Mouse (Mus musculus) retina, adult 2 months (tissue): ENCODE data around the gene Sec16a.

ENCODE experiments used
- DNase-seq: peaks from one replicate; pipeline ENCODE4 v3.0.0-alpha.2; 2012; ENCODE audit warnings: low read depth, low spot score

The Sec16a gene

DNA sequence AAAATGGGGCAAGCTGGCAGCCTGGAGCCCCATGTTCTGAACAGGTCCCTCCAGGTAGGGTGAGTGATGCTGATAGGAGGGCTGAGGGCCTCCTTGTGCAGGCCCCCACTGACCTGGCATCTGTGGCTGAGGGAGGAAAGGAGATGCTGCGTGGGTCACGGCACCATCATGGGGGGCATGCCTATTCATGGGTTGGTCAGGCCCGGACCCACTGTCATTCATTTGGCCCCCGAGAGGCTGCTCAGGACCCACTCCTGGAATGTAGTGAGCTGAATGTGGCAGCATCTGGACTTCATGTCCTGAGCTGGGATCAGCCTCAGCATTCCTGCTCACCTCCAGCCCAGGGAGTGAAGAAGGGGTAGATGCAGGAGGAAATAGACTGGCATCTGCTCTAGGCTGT is 3.8 kb downstream of the Sec16a start:
- DNase-seq, result no peak

DNA sequence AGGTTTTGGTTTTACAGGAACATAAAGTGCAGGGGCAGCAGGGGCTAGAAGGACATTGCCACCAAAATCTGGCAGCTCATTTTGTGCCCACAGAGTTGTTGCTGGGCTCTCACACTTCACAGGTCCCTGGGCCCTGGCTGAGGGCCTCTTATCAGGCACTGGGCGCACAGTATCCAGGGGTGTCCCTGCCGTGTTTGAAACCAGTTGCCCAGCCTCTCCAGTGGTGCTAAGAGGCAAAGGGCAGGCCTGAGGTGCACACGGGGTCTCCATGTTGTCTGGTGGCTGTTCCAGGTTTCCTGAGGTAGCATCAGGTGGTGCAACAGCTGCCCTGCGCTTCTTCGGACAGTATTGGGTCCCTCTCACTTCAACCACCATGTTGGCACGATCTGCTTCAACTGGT is 5.3 kb downstream of the Sec16a start:
- no peak for DNase-seq

DNA sequence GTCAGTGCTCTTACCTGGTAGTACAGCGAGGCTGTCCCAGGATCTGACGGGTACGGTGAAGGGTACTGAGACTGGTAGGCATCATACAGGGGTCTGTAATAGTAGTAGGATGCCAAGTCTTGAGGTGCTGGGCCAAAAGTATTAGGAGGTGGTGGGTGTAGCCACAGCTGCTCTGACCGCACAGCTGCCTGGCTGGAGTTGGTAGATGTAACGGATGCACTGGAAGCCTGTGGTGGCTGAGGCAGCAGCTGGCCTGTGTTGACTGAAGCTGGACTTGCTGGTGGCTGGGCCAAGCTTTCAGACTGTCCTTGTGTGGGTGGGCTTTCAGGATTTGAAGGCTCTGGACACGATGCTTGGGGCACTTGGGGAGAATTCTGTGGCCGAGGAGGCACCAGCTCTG is 6.6 kb downstream of the Sec16a start:
- DNase-seq, result no peak

DNA sequence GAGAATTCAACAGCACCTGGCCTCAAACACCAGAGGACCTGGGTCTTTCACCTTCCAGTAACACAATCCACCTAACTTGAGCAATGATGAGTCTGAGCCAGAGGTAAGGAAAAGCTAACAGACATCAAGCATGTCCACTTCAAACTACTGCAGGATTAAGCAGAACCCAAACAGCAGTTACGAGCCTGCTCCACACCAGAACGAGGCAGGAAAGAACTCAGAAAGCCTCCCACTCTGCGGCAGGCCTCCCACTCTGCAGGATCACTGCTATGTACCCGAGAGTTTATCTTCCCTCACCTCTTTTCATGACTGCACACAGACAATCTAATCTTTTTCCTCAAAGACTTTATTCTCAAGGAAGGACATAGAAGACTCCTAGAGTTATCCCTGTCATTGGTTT is 7.8 kb downstream of the Sec16a start:
- DNase-seq, result no peak

DNA sequence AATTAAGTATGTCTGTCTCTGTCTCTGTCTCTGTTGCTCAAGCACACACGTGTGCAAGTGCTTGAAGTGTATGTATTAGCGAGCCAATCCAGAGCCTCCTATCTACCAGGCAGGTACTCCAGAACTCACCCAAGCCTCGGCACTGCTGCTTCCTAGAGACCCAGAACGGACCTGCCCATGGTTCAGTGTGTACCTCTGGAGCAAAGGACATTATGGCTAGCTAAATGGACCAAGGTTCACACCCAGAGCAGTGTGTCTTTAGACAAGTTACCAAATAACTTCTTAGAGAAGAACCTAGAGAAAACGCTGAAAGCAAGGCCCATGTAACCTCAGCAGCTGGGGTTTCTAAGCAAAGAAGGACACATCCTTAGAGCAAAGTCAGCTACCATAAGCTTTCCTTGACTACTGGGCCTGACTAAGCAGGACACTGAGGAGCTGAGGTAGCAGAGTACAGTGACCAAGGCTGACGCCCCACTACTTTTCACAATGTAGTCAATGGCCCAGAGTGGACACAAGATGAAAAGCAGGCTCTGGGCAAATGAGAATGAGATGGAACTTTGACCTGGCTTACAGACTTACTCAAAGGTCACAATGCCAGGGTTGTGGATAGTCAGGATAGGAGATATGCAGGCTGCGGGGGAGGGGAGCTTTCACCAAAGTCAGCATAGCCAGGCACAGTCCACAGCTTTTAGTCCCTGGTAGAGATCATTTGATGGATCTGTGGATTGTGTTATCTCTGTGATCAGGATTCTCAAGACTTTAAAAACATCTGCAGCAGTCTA is 10.0 kb downstream of the Sec16a start:
- DNase-seq, result no peak

DNA sequence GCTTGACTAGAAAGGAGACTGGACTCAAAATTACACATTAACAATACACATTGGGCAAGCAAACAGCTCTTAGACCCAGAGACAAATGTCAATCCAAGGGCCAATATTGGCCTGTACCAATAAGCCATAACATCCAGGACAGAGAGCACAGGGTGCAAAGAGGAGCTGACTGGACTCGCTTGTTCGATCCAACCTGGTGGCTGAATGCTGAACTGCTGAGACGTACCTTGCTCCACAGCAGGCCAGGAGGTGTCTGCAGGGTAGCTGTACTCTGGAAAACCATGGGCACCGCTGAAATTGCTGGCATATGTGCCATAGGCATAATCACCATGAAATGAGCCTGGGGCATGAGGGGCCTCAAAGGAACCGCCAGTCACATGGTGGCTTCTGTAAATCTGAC is 15.2 kb downstream of the Sec16a start:
- no peak for DNase-seq

DNA sequence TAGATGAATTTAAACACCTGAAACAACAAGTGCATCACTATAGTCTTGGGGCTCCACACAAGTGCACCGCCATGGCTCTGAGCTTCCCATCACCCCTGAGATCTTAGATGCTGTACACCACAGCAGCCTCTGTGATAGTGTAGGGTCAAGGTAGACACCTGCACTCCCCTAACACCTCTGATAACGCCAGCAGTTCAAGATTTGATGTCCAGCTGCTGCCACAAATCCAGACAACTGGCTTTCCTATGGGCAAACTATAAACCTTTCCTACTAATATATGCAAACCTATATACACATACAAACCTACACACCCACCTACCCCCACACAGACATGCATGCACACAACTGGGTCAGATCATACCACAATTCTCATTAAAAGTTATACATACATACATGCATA is 20.5 kb downstream of the Sec16a start:
- no peak for DNase-seq

DNA sequence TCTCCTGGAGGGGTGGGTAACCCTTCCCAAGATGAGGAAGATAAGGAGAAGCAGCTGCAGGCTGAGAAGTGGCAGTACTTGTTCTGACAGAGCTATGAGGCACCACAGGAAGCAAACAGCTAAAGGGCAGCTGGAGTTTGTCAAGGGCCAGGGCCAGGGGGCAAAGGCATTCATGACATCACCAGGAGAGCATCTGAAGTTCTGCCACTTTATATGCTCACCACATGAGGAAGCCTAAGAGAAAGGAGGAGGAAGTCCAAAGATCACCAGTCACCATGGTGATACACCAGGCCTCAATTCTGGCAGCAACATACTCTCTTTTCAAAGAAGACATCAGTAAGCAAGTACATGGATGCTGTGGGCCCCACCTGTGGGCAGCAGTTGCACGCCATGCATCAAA is 21.9 kb downstream of the Sec16a start:
- no peak for DNase-seq

DNA sequence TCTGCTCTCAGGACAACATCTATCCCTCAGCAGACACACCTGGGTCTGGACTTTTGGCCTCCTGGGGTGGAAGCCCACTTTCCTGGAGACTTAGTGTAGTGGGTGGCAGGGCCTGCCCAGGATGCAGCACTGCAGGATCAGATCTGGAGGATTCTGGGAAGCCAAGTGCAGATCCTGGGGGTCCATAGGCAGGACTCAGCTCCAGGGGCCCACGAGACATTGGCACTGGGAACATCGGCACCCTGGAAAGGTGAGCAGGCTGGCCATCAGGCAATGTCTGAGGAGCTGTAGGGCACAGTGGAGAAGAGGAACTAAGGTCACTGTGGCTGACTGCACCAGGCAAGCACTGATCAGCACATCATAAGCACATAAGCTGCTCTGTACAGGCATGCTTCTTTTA is 23.0 kb downstream of the Sec16a start:
- no peak for DNase-seq

DNA sequence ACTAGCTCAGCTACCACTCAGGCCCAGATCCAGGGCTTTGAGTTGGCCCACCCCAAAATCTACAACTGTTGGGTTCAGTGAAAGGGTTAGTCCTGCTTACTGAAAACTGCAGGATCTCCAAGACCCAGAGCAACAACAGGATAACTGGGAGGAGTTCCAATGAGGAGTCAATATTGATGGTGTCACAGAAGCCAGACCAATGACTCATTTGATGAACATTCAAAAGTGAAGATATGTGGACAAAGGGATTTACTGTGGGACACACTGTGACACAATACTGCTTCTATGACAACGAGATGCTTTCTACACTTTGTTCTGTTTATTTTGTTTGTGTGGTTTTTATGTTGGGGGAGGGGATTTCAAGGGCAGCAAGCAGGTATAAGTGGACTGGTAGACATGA is 26.9 kb downstream of the Sec16a start:
- DNase-seq, result no peak

DNA sequence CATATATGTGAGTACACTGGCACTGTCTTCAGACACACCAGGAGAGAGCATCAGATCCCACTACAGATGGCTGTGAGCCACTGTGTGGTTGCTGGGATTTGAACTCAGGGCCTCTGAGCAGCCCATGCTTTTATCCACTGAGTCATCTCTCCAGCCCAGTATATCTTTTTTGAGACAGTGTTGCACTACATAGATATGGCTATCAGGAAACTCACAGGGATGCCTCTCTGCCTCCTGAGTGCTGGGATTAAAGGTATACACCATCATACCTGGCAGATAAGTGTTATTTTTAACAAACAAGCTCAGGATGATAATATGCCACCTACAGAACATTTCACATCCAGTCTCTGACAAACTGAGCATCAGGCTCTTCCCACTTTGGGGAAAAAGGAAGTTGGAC is 27.9 kb downstream of the Sec16a start:
- DNase-seq, result no peak

DNA sequence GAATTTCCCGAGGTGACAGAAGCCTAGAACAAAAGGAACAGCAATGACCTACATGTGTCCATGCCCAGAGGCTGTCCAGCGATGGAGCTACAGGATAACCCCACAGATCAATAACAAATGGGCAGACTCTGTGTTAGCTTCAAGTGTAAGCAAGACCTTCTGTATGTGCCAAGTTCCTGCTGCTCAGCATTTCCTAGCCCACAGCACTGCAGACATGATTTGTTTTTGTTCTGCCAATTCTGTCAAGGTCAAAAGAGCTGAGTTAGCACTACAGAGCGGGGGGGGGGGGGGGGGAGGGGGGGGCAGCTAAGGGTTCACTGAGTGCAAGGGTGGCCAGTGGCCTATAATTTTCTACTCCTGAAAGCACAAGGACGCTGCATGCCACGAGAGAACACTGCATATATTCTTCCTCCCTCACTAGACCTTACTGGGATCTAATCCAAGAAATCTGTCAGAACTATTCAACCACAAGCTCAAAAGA is 34.0 kb downstream of the Sec16a start:
- no peak for DNase-seq

DNA sequence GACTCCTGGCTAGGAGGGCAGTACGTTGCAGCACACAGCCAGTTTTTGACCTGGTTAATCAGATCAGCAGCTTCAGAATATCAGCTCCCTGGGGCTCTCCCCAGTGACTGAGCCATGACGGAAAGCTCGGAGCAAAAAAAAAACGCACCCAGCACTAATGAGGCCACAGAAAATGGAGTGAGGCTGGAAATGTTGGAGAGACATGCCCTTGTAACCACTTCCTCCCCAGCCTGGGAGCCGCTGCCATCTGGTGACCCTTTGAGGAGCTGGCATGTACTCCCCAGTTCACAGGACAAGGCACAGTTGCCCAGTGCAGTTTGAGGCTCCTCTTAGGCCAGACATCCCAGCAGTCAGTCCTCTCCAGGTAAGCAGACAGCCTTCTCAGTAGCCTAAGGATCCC is 34.9 kb downstream of the Sec16a start:
- no peak for DNase-seq

DNA sequence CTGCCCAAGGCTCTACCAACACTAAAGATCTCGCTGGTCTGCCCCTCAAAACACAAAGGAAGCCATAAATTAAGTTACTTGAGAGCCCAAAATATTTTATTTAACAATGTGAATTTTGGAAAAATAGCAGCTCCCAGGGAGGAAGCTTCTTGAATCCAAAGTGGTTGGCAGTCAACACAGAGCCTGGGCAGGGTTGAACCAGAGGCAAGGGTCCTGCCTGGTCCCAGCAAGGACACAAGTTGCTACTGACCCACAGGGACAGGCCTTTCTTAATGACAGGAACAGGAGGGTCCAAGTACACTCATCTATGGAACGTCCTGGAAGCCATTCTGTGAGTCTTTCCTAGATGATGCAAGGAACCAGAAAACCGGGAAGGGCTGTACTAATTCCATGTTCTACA is 35.7 kb downstream of the Sec16a start:
- DNase-seq, result no peak

DNA sequence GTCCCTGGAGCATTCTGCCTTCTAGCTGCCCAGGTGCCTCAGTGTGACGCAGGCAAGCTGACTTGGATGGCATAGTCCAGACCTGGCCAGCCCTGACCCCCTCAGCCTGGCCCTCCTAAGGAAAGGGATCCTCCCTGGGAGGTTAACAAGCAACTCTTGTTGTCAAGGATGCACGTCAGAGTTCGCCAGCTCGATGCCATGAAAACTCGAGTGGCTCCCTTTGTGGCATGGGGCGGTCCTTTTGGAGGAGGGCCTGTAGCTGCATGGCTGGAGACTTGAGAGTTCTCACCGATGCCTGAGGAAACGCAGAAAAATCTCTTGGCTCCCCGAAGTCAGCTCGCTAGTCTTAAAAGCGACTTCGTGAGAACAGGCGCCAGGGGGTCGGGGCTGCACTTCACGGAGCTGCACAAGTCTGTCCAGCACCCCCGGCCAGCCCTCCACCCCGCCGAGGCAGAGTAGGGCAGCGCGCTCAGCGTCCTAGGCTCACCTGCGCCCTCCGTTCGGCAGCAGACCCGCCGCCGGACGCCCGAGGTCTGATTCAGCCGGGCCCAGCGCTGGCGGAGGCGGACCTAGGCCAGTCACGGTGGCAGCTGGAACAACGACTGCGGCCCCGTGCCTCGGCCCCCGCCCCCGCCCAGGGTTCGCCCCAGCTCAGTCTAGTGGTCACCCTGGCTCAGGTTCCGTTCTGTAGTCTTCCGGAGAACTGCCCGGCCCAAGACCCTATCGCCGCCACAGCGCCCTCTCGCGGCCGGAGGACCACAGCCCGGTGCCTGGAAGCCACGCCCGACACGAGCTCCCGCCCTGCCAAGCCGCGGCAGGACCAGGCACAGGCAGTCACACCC is 36.3 kb downstream of the Sec16a start, which contains the start of gene Inpp5e:
Gene Inpp5e, minus strand, starts transcription at position 689 of the 842 bp plus-strand sequence.
- DNase-seq, result peak; percentile 87

DNA sequence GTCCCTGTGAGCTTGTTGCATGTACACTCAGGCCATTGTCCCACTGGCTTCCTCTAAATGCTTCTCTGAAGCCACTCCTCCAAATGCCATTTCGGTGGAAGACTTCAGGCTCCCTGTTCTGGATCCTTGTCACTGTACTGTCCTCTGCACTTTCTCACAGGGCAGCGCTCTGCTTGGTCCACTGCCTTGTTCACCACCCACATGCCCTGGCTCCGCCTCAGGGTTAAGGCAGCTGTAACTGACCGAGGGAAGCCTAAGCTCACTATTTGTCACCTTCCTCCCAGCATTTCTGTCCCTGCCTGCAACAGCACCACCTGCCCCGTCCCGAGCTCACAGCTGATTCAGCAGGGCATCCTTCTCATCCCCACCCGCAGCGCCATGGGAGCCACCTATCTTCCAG is 41.7 kb downstream of the Sec16a start:
- DNase-seq, result no peak

DNA sequence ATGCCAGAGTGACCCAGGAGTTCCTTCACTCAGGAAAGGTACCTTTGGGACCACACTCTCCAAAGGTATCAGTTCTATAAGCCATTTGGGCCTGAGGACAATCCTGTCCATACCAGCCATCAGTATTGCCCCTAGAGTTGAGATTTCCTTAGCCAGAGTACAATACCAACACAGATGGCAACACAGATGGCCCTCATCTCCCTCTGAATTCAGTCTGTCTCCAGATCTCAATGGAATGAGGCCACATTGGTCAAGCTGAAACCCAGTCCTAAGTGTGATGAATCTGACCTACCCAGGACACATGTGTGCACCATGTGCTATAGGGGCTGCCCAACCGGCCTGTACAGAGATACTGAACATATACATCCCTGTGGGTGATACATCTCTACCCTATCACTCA is 42.8 kb downstream of the Sec16a start:
- no peak for DNase-seq

DNA sequence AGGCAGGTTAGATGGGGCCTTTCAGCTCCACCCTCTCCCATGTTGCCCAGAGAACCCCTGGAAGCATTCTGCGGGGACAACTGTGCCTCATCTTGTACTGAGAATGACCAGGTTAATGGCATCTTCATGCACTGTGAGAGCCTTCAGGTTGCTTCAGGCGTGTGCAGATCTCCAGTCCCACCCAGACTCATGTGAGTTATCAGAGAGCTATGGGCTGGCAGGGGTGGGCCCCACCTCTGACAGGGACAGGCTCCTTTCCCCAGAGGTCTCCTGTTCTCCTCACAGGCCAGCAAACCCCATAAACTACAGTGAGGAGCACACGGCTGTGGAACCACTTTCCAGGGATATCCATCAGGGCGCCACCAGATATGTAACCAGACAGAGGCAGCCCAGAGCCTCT is 44.0 kb downstream of the Sec16a start:
- DNase-seq, result no peak

DNA sequence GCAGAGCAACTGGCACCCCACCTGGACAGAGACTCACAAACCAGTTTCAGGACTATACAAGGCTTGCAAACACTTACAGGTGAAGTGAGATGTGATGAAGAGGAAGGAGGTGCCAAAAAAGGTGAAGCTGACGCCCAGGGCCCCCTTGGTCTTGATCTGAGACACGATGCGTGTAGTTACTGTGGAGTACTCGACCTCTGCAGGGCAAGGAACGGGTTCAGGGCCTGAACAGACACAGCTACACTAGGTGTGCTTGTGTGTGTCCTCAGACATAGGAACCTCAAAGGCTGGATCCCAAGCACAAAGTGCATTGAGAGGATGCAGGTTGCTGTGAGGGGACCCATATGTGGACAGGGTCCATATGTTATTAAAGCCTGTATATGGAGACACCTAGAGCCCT is 44.7 kb downstream of the Sec16a start:
- no peak for DNase-seq

DNA sequence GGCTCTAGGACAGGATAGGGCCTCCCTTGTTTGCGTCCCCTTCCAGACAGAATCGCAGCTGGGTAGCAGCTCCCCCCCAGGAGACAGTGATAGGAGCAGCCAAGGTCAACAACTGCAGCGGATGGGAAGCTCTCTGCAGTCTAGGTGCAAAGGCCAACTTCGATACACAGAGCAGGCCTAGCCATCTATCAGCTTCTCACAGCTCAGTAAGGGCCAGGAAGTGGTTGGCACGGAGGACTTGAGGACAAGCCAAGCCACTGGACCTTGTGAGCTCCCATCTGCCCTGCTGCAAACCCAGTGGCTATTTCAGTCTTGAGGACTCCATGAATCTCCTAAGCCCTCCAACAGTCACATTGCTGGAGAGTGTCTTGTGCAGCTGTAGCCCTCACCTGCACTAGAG is 45.4 kb downstream of the Sec16a start:
- DNase-seq, result no peak

DNA sequence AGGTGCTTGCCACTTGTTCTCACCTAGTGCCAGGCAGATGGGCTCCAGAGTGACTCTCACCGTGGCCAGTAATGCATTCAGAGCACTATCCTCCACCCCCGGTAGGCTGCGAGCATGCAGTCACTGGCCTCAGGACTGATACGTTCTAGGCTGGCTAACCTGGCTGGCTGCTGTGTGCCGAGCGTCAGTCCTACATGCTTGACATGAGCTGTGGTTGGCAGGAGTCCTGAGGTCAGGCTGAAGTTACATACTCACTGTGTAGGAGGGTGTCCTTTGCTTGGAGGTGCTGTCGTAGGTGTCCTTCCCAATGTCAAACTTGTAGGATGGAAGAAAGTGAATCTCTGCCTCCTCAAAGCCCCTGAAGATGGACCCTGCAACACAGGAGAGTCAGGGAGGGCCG is 46.0 kb downstream of the Sec16a start:
- no peak for DNase-seq

DNA sequence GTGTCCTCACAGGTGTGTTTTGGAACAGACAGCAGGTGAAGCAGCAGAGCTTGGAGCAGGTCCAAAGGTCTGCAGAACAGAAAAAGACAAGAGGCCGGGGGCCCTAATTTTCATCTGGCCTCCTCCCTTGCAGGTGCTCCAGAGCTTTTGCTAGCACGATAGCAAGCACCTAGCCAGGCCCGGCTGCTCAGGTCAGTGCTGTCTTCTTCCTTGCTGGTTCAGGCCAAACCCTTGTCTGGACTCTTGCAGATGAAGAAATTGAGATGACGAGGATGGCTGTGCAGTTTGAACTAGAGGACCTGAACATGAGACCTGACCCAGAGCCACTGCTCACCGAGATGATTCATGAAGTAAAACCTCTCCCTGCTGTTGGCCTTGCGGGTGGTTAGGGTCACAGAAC is 53.4 kb downstream of the Sec16a start:
- no peak for DNase-seq

DNA sequence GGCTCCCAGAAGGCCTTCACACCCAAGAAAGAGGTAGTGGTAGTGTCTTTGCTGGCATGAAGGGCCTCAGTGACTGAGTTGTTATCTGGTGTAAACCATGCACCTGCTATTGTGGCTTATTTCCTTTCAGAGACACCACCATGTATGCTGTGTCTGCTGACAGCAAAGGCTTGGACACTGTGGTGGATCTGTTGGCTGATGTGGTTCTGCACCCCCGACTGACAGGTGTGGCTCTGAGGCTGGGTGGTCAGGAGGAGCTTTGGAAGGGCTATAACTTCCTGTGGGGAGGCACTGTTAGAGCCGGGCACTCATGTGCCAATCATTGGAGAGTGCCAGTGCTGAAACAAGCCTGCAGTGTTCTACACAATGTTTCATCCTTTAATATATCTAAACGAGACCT is 54.1 kb downstream of the Sec16a start:
- no peak for DNase-seq
